Mouse (Mus musculus): ENCODE data around the gene Ryr3. TPM values are rescaled to one million over a fixed set of nuclear protein-coding genes. Genes with fewer than 3 reads are reported as not detected.
"Not testable (repeated sequence)": the region's sequence is repeated elsewhere in the genome, so short reads cannot be mapped to it uniquely, and the experiment has no call there.

Ryr3 gene
- total RNA-seq, 2 experiments from 2014 or later = 20.5 to 28.8 TPM

- DNase-seq (ENCODE audit: low spot score in 2 of 2) = peak; percentile 6 to 7
Observed at GRCm38 (mm10) chr2:113104609-113105008, 112.3 kb downstream of the Ryr3 start.

- DNase-seq (ENCODE audit: low spot score in 2 of 2) = no peak
Observed at GRCm38 (mm10) chr2:113095184-113095583, 121.7 kb downstream of the Ryr3 start.

- DNase-seq (ENCODE audit: low spot score in 2 of 2) = no peak
Observed at GRCm38 (mm10) chr2:113094088-113094487, 122.8 kb downstream of the Ryr3 start.

- no peak for DNase-seq (ENCODE audit: low spot score in 2 of 2)
Observed at GRCm38 (mm10) chr2:113092756-113093155, 124.1 kb downstream of the Ryr3 start.

- DNase-seq (ENCODE audit: low spot score in 2 of 2) = not testable (repeated sequence)
Observed at GRCm38 (mm10) chr2:113091316-113091715, 125.6 kb downstream of the Ryr3 start.

- no peak for DNase-seq (ENCODE audit: low spot score in 2 of 2)
Observed at GRCm38 (mm10) chr2:113076396-113076795, 140.5 kb downstream of the Ryr3 start.

- no peak for DNase-seq (ENCODE audit: low spot score in 2 of 2)
Observed at GRCm38 (mm10) chr2:113059367-113059766, 157.5 kb downstream of the Ryr3 start.

- peak; percentile 51 to 55 for DNase-seq (ENCODE audit: low spot score in 2 of 2)
Observed at GRCm38 (mm10) chr2:113058914-113059313, 158.0 kb downstream of the Ryr3 start.

GRCm38 (mm10) chr2:113058116-113058515 lies 158.8 kb downstream of the Ryr3 start:
- no peak for DNase-seq (ENCODE audit: low spot score in 2 of 2)

- no peak for DNase-seq (ENCODE audit: low spot score in 2 of 2)
Observed at GRCm38 (mm10) chr2:113055591-113055990, 161.3 kb downstream of the Ryr3 start.

- DNase-seq (ENCODE audit: low spot score in 2 of 2) = no peak
Observed at GRCm38 (mm10) chr2:113049831-113050230, 167.1 kb downstream of the Ryr3 start.

- no peak for DNase-seq (ENCODE audit: low spot score in 2 of 2)
Observed at GRCm38 (mm10) chr2:113036550-113036949, 180.3 kb downstream of the Ryr3 start.

- DNase-seq (ENCODE audit: low spot score in 2 of 2) = peak in 1 of 2 experiments; percentile 7
Observed at GRCm38 (mm10) chr2:113030689-113031088, 186.2 kb downstream of the Ryr3 start.

GRCm38 (mm10) chr2:113019896-113020295 lies 197.0 kb downstream of the Ryr3 start:
- DNase-seq (ENCODE audit: low spot score in 2 of 2) = peak; percentile 27 to 41

GRCm38 (mm10) chr2:113018278-113018677 lies 198.6 kb downstream of the Ryr3 start:
- no peak for DNase-seq (ENCODE audit: low spot score in 2 of 2)

GRCm38 (mm10) chr2:113016236-113016635 lies 200.7 kb downstream of the Ryr3 start:
- DNase-seq (ENCODE audit: low spot score in 2 of 2) = no peak

GRCm38 (mm10) chr2:113008961-113009740 lies 207.7 kb downstream of the Ryr3 start:
- no peak for DNase-seq (ENCODE audit: low spot score in 2 of 2)

GRCm38 (mm10) chr2:112998498-112998897 lies 218.4 kb downstream of the Ryr3 start:
- no peak for DNase-seq (ENCODE audit: low spot score in 2 of 2)

GRCm38 (mm10) chr2:112982908-112983510 lies 233.9 kb downstream of the Ryr3 start:
- no peak for DNase-seq (ENCODE audit: low spot score in 2 of 2)

GRCm38 (mm10) chr2:112966807-112967625 lies 249.9 kb downstream of the Ryr3 start:
- no peak for DNase-seq (ENCODE audit: low spot score in 2 of 2)

- DNase-seq (ENCODE audit: low spot score in 2 of 2) = no peak
Observed at GRCm38 (mm10) chr2:112948931-112949330, 268.0 kb downstream of the Ryr3 start.

- DNase-seq (ENCODE audit: low spot score in 2 of 2) = no peak
Observed at GRCm38 (mm10) chr2:112931776-112932175, 285.1 kb downstream of the Ryr3 start.
